Mouse (Mus musculus): ENCODE data around the gene Olfr653. TPM values are rescaled to one million over a fixed set of nuclear protein-coding genes. Genes with fewer than 3 reads are reported as not detected.

Olfr653 gene
- total and polyA plus RNA-seq, 3 experiments, result not detected

DNA sequence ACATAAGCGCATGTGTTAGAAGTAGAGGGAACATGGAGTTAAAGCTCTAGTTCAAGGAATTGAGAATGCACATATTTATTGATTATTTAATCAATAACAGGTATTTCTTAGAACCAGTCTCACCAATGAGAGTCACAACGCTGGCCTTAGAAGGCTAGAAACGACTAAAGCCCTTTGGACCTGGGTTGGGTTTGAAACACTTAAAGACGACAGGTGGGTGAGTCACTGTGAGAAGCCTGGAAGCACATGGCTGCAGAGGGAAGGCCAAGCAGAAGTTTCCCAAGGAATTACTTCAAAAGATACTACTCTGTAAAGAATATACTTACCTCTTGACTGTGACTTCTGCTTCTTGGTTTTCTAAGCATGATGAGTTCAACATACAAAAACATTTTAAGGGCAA, 3.7 kb downstream of the Olfr653 start:
- dilution Hi-C loops (cut with MboI; ENCODE audit: extremely low pct_ligation_motif_present, extremely low pct_unique_long_range_greater_than_20kb, low sequenced_read_pairs), result no loop called here
- in situ Hi-C loops (cut with MboI; ENCODE audit: low pct_ligation_motif_present, low pct_unique_long_range_greater_than_20kb, low sequenced_read_pairs), result loop anchor here (25.0 kb wide), 1 partner anchor 219 kb away; the partner anchor contains the start of genes Trim12c and Trim30b
- Histone ChIP-seq H3K4me1 (ENCODE audit: control insufficient read depth in 1 of 2, insufficient read depth in 2 of 2) (peaks cover 0 to 8% of the 10 kb centered on the region in 2 experiments; a peak in 2 of 4 replicates), H3K27ac (ENCODE audit: insufficient read depth, low read depth) (no peak overlapping the region), H3K9ac (ENCODE audit: insufficient read depth, low read depth) (no peak overlapping the region), H3K4me3 (replicated peaks in 1 of 3; ENCODE audit: low read depth in 2 of 3, low read length in 2 of 3, poor library complexity in 1 of 3) (no peak overlapping the region), H3K4me2 (ENCODE audit: insufficient read depth, low read depth, poor library complexity, severe bottlenecking) (no peak overlapping the region), H3K36me3 (replicated peaks in 1 of 2; ENCODE audit: control insufficient read depth in 1 of 2, insufficient read depth in 1 of 2, low read length in 1 of 2) (no peaks in the 10 kb centered on the region), H3K79me2 (replicated peaks; ENCODE audit: control insufficient read depth, extremely low read depth, insufficient read depth, poor library complexity, severe bottlenecking) (no peaks in the 10 kb centered on the region), H3K9me3 (replicated peaks; ENCODE audit: low read length) (no peaks in the 10 kb centered on the region), H3K27me3 (replicated peaks) (no peaks in the 10 kb centered on the region)
- no peak for TF ChIP-seq SIN3A (IDR thresholded peaks at IDR 0.05; ENCODE audit: low read length)
- TF ChIP-seq KAT2A (IDR thresholded peaks at IDR 0.05; ENCODE audit: insufficient replicate concordance, low read length), result no peak
- TF ChIP-seq RAD21 (IDR thresholded peaks at IDR 0.05; ENCODE audit: low read depth, low read length), result no peak
- no peak for TF ChIP-seq USF1 (IDR thresholded peaks at IDR 0.05; ENCODE audit: low read depth, low read length)
- TF ChIP-seq ZKSCAN1 (IDR thresholded peaks at IDR 0.05; ENCODE audit: borderline replicate concordance, low read depth, low read length), result no peak
- no peak for DNase-seq (ENCODE audit: extremely low read depth)

DNA sequence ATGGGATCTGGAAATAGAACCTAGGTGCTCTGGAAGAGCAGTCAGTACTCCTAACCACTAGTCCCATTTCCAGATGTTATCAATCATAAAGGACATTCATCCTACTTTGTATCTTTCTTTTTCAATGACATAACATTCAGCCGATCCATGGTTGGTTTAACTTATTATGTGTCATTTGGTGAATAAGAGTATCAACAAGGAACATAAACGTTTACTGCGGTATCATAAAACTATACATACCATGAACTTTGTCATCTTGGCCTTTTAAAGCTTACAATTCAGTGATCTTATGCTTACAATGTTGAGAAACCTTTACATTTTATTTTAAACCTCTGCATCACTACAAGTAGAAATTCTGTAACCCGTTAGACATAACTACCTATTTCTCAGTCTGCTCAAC, 4.3 kb downstream of the Olfr653 start:
- Histone ChIP-seq H3K27ac (ENCODE audit: insufficient read depth, low read depth) (no peak overlapping the region), H3K36me3 (replicated peaks in 1 of 2; ENCODE audit: control insufficient read depth in 1 of 2, insufficient read depth in 1 of 2, low read length in 1 of 2) (no peaks in the 10 kb centered on the region)
- dilution Hi-C loops (cut with MboI; ENCODE audit: extremely low pct_ligation_motif_present, extremely low pct_unique_long_range_greater_than_20kb, low sequenced_read_pairs), result no loop called here

DNA sequence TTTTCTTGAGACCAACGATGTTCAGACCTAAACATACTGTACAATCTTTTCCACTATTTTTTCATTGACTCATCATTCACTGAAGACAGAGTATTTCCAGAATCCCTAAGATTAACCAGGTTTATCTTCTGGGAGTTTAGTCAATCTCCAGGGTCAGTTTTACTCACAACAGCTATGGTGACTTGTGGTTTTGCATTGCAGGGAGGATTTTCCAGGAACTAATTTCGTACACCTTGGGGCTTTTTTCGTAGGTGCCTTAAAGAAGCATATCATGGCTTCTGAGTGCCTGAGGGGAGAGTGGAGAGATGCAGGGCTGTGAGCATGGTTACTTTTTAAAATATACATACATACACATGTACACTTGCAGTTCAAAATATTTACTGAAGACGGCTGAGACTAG, 9.6 kb downstream of the Olfr653 start, which contains the start of gene Olfr654:
Olfr654 (plus strand) TSS at position 301 of the 400 bp plus-strand sequence.
- TF ChIP-seq CHD1 (IDR thresholded peaks at IDR 0.05; ENCODE audit: low read depth, low read length) (no peak), TCF12 (IDR thresholded peaks at IDR 0.05; ENCODE audit: low read depth, low read length) (no peak), ZC3H11A (IDR thresholded peaks at IDR 0.05; ENCODE audit: low read depth, low read length) (no peak), POLR2A (IDR thresholded peaks at IDR 0.05; ENCODE audit: low read depth, low read length) (no peak), ZNF384 (IDR thresholded peaks at IDR 0.05; ENCODE audit: low read depth, low read length) (no peak), ZKSCAN1 (IDR thresholded peaks at IDR 0.05; ENCODE audit: borderline replicate concordance, low read depth, low read length) (no peak), MYC (IDR thresholded peaks at IDR 0.05; ENCODE audit: low read depth, low read length) (no peak), MAZ (IDR thresholded peaks at IDR 0.05; ENCODE audit: low read depth, low read length) (no peak), TBP (conservative IDR thresholded peaks at IDR 0.05; ENCODE audit: low read depth, low read length) (no peak), CTCF (conservative IDR thresholded peaks at IDR 0.05 in 1 of 2, IDR thresholded peaks at IDR 0.05 in 1 of 2; ENCODE audit: low read depth in 2 of 2, low read length in 2 of 2) (no peak), E2F4 (IDR thresholded peaks at IDR 0.05; ENCODE audit: insufficient replicate concordance, low read depth, low read length) (no peak), ELF1 (IDR thresholded peaks at IDR 0.05; ENCODE audit: low read depth, low read length) (no peak), USF2 (conservative IDR thresholded peaks at IDR 0.05; ENCODE audit: low read depth, low read length) (no peak), EP300 (IDR thresholded peaks at IDR 0.05; ENCODE audit: low read length) (no peak), SIN3A (IDR thresholded peaks at IDR 0.05; ENCODE audit: low read length) (no peak)
- Histone ChIP-seq H3K4me3 (replicated peaks in 1 of 3; ENCODE audit: low read depth in 2 of 3, low read length in 2 of 3, poor library complexity in 1 of 3) (no peak within 1 kb of the TSS), H3K4me2 (ENCODE audit: insufficient read depth, low read depth, poor library complexity, severe bottlenecking) (no peak within 1 kb of the TSS), H3K27ac (ENCODE audit: insufficient read depth, low read depth) (no peak within 1 kb of the TSS), H3K36me3 (replicated peaks in 1 of 2; ENCODE audit: control insufficient read depth in 1 of 2, insufficient read depth in 1 of 2, low read length in 1 of 2) (no peaks in the 10 kb centered on the region), H3K79me2 (replicated peaks; ENCODE audit: control insufficient read depth, extremely low read depth, insufficient read depth, poor library complexity, severe bottlenecking) (no peaks in the 10 kb centered on the region), H3K27me3 (replicated peaks) (no peaks in the 10 kb centered on the region), H3K4me1 (ENCODE audit: control insufficient read depth in 1 of 2, insufficient read depth in 2 of 2) (peaks cover 0 to 4% of the 10 kb centered on the region in 2 experiments; a peak in 2 of 4 replicates), H3K9me3 (replicated peaks; ENCODE audit: low read length) (no peaks in the 10 kb centered on the region), H3K9ac (ENCODE audit: insufficient read depth, low read depth) (no peak within 1 kb of the TSS)
- DNase-seq (ENCODE audit: extremely low read depth), result no peak
- dilution Hi-C loops (cut with MboI; ENCODE audit: extremely low pct_ligation_motif_present, extremely low pct_unique_long_range_greater_than_20kb, low sequenced_read_pairs), result no loop called here
- in situ Hi-C loops (cut with MboI; ENCODE audit: low pct_ligation_motif_present, low pct_unique_long_range_greater_than_20kb, low sequenced_read_pairs), result loop anchor here (25.0 kb wide), 1 partner anchor 224 kb away; the partner anchor contains the start of genes Trim12c and Trim30b

More for the DNA sequence above, 4.3 kb downstream of the Olfr653 start:
- H3K27me3 ChIP-seq (replicated peaks), result no peaks in the 10 kb centered on the region
- no peak overlapping the region for H3K4me2 ChIP-seq (ENCODE audit: insufficient read depth, low read depth, poor library complexity, severe bottlenecking)
- no peak for DNase-seq (ENCODE audit: extremely low read depth)
- H3K9ac ChIP-seq (ENCODE audit: insufficient read depth, low read depth), result no peak overlapping the region
- H3K79me2 ChIP-seq (replicated peaks; ENCODE audit: control insufficient read depth, extremely low read depth, insufficient read depth, poor library complexity, severe bottlenecking), result no peaks in the 10 kb centered on the region
- H3K4me1 ChIP-seq (ENCODE audit: control insufficient read depth in 1 of 2, insufficient read depth in 2 of 2), result peaks cover 0 to 8% of the 10 kb centered on the region in 2 experiments; a peak in 2 of 4 replicates
- H3K4me3 ChIP-seq (replicated peaks in 1 of 3; ENCODE audit: low read depth in 2 of 3, low read length in 2 of 3, poor library complexity in 1 of 3), result no peak overlapping the region
- in situ Hi-C loops (cut with MboI; ENCODE audit: low pct_ligation_motif_present, low pct_unique_long_range_greater_than_20kb, low sequenced_read_pairs), result loop anchor here (25.0 kb wide), 1 partner anchor 219 kb away; the partner anchor contains the start of genes Trim12c and Trim30b
- H3K9me3 ChIP-seq (replicated peaks; ENCODE audit: low read length), result no peaks in the 10 kb centered on the region
- TF ChIP-seq ZKSCAN1 (IDR thresholded peaks at IDR 0.05; ENCODE audit: borderline replicate concordance, low read depth, low read length), result no peak
- no peak for TF ChIP-seq MXI1 (IDR thresholded peaks at IDR 0.05; ENCODE audit: low read depth, low read length)
- TF ChIP-seq TBP (conservative IDR thresholded peaks at IDR 0.05; ENCODE audit: low read depth, low read length), result no peak
- no peak for TF ChIP-seq POLR2AphosphoS2 (IDR thresholded peaks at IDR 0.05; ENCODE audit: low read depth, low read length)
- TF ChIP-seq E2F4 (IDR thresholded peaks at IDR 0.05; ENCODE audit: insufficient replicate concordance, low read depth, low read length), result no peak
- no peak for TF ChIP-seq USF2 (conservative IDR thresholded peaks at IDR 0.05; ENCODE audit: low read depth, low read length)
- no peak for TF ChIP-seq SIN3A (IDR thresholded peaks at IDR 0.05; ENCODE audit: low read length)
- TF ChIP-seq ZC3H11A (IDR thresholded peaks at IDR 0.05; ENCODE audit: low read depth, low read length), result no peak
- TF ChIP-seq CHD2 (IDR thresholded peaks at IDR 0.05; ENCODE audit: low read length), result no peak
- TF ChIP-seq CTCF (conservative IDR thresholded peaks at IDR 0.05 in 1 of 2, IDR thresholded peaks at IDR 0.05 in 1 of 2; ENCODE audit: low read depth in 2 of 2, low read length in 2 of 2), result no peak
- TF ChIP-seq MAFK (IDR thresholded peaks at IDR 0.05; ENCODE audit: insufficient replicate concordance, low read length), result no peak
- no peak for TF ChIP-seq IRF4 (IDR thresholded peaks at IDR 0.05; ENCODE audit: low read depth, low read length)
- TF ChIP-seq RCOR1 (conservative IDR thresholded peaks at IDR 0.05; ENCODE audit: low read depth, low read length), result no peak
- TF ChIP-seq JUND (conservative IDR thresholded peaks at IDR 0.05; ENCODE audit: low read depth, low read length), result no peak

Measured in CH12.LX (cell line).